Mouse (Mus musculus) left cerebral cortex, adult 2 months (tissue): ENCODE results near the gene Tfb2m. TPM values are rescaled to one million over a fixed set of nuclear protein-coding genes. Genes with fewer than 3 reads are reported as not detected.

Experiments
- DNase-seq, 2 experiments: peaks; one replicate each; pipeline ENCODE4 v3.0.0; 2021 to 2022; ENCODE audit warnings: low spot score in 2 of 2, mixed read lengths in 1 of 2; ENCODE audit errors: extremely low spot score in 1 of 2
- H3K27ac ChIP-seq: fragments of 200-600 bp; 2 replicates; pipeline ENCODE4 v1.8.1; 2022
- H3K4me3 ChIP-seq: fragments of 200-600 bp; 2 replicates; pipeline ENCODE4 v1.8.1; 2022
- CTCF ChIP-seq: fragments of 200-600 bp; IDR thresholded peaks from 2 replicates; pipeline ENCODE4 v1.8.1; 2022; ENCODE audit warnings: antibody characterized with exemption, mild to moderate bottlenecking, moderate library complexity
- intact Hi-C: fragments of 180-260 bp; cut with DNase I; formaldehyde crosslinking; loops from one replicate; pipeline ENCODE4 v1.15.1; 2025
- total RNA-seq, 2 experiments: library from RNA; stranded (reverse); gene quantifications; 2 replicates each; pipeline ENCODE4 v1.2.3; 2021

Gene Tfb2m
- total RNA-seq, 2 experiments from 2014 or later: 23.8 to 25.0 TPM

GRCm38 (mm10) chr1:179485784-179486540, 60.1 kb downstream of the Tfb2m start:
- TF ChIP-seq CTCF: no peak
- Histone ChIP-seq H3K4me3 (no peak overlapping the region), H3K27ac (no peak overlapping the region)
- no peak for DNase-seq
- intact Hi-C loops: no loop called here

- TF ChIP-seq CTCF: no peak
- intact Hi-C loops: no loop called here
- DNase-seq: no peak
- Histone ChIP-seq H3K4me3 (no peak overlapping the region), H3K27ac (no peak overlapping the region)
Observed at GRCm38 (mm10) chr1:179480862-179481261, 65.2 kb downstream of the Tfb2m start.

Other genes starting within 250 kb of the Tfb2m start
- 10 to 100 TPM; 25.0 to 25.6 TPM for gene Smyd3, start 28.2 kb downstream of the Tfb2m start, total RNA-seq
- gene Cnst, start 103 bp upstream of the Tfb2m start, total RNA-seq: 10 to 100 TPM; 36.6 to 37.0 TPM
- gene Sccpdh, start 121.9 kb upstream of the Tfb2m start, total RNA-seq: 10 to 100 TPM; 49.8 to 56.5 TPM
- gene Kif28, start 199.0 kb upstream of the Tfb2m start, total RNA-seq: under 1 TPM in 1 of 2 experiments, not detected in 1; 0.23 TPM